Mouse (Mus musculus) thymus, adult 2 months (tissue): ENCODE data around the gene Sycp2.

Experiments used
- CTCF ChIP-seq: fragments of 200-500 bp; IDR thresholded peaks from 2 replicates; pipeline ENCODE4 v1.5.1; 2012; ENCODE audit warnings: mild to moderate bottlenecking, control low read depth, low read length, moderate library complexity, borderline replicate concordance; ENCODE audit not compliant: control insufficient read depth, poor library complexity, insufficient read depth; ENCODE audit errors: extremely low read depth
- POLR2A ChIP-seq: fragments of 200-500 bp; IDR thresholded peaks from 2 replicates; pipeline ENCODE4 v1.6.1; 2012; ENCODE audit warnings: mild to moderate bottlenecking, low read length, control low read depth, moderate library complexity; ENCODE audit not compliant: control insufficient read depth, poor library complexity, insufficient read depth; ENCODE audit errors: extremely low read depth

DNA sequence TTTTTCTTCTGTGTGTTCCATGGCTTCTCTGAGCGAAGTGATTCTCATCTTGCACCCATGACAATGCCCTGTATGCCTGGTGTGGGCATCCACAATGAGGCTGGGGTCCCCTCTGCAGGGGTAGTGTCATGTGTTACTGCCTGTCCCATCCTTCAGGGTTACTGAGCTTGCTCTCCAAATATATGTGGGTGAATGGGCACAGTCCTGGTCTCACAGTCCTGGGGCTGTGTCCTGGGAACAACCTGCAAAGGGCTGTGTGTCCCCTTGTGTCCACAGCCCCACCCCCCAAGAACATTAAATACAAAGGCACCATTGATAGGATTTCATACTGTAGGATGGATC lies 103.3 kb downstream of the Sycp2 start:
- TF ChIP-seq POLR2A, result no peak
- TF ChIP-seq CTCF, result no peak
